Mouse (Mus musculus) kidney, postnatal 0 days (tissue): Measurements from ENCODE around the gene Aspn. TPM values are rescaled to one million over a fixed set of nuclear protein-coding genes. Genes with fewer than 3 reads are reported as not detected.

Experiments
- ATAC-seq: fragments of 200-750 bp; cut with Nextera tagmentation; replicated peaks from 2 replicates; pipeline ENCODE4 v1.8.0; 2017; ENCODE audit warnings: low read depth, moderate number of reproducible peaks, moderate TSS enrichment, moderate library complexity; ENCODE audit not compliant: low FRiP score
- DNase-seq: peaks from one replicate; pipeline ENCODE4 v3.0.0-alpha.2; 2016; ENCODE audit warnings: low spot score
- H3K27ac ChIP-seq: fragments of 300-500 bp; sonication (generic); 2 replicates; pipeline ENCODE4 v1.5.1; 2014; ENCODE audit warnings: mild to moderate bottlenecking
- H3K27me3 ChIP-seq: fragments of 300-500 bp; sonication (generic); 2 replicates; pipeline ENCODE4 v1.6.1; 2014; ENCODE audit warnings: low read length, mixed read lengths; ENCODE audit not compliant: insufficient read depth
- H3K36me3 ChIP-seq: fragments of 300-500 bp; sonication (generic); 2 replicates; pipeline ENCODE4 v1.6.1; 2014; ENCODE audit warnings: low read length, mixed read lengths; ENCODE audit not compliant: insufficient read depth
- H3K4me1 ChIP-seq: fragments of 300-500 bp; sonication (generic); replicated peaks from 2 replicates; pipeline ENCODE4 v1.6.1; 2014; ENCODE audit warnings: antibody characterized with exemption, low read length, mixed read lengths; ENCODE audit not compliant: insufficient read depth
- H3K4me2 ChIP-seq: fragments of 300-500 bp; sonication (generic); 2 replicates; pipeline ENCODE4 v1.6.1; 2014; ENCODE audit warnings: mild to moderate bottlenecking, low read length, moderate library complexity, mixed read lengths
- H3K4me3 ChIP-seq: fragments of 300-500 bp; sonication (generic); replicated peaks from 2 replicates; pipeline ENCODE4 v1.5.1; 2014; ENCODE audit warnings: low read depth, low read length
- H3K9ac ChIP-seq: fragments of 300-500 bp; sonication (generic); 2 replicates; pipeline ENCODE4 v1.6.1; 2014; ENCODE audit warnings: low read depth, low read length
- H3K9me3 ChIP-seq: fragments of 300-500 bp; sonication (generic); replicated peaks from 2 replicates; pipeline ENCODE4 v1.6.1; 2016; ENCODE audit warnings: low read length, inconsistent platforms, mixed read lengths
- CTCF ChIP-seq: IDR thresholded peaks from 2 replicates; pipeline ENCODE4 v1.5.1; 2016; ENCODE audit warnings: antibody characterized with exemption, low read depth, mild to moderate bottlenecking, moderate library complexity
- WGBS: fragments of 180-500 bp; shearing (Covaris S2); extraction: QIAGEN DNeasy Blood & Tissue Kit; methylation state at CpG from one replicate; pipeline ENCODE4 v1.1.7; 2014; 5-methylcytosine and 5-hydroxymethylcytosine counted together
- polyA plus RNA-seq: library from polyadenylated mRNA; unstranded; fragments of >200 nt; fragmentation: Nextera tagmentation; extraction: Ambion mirVana; gene quantifications from 2 replicates; pipeline ENCODE4 v1.2.1, GENCODE M21; 2015

Gene Aspn
- polyA plus RNA-seq, 1 experiment from 2014 or later, result 30.2 TPM

DNA sequence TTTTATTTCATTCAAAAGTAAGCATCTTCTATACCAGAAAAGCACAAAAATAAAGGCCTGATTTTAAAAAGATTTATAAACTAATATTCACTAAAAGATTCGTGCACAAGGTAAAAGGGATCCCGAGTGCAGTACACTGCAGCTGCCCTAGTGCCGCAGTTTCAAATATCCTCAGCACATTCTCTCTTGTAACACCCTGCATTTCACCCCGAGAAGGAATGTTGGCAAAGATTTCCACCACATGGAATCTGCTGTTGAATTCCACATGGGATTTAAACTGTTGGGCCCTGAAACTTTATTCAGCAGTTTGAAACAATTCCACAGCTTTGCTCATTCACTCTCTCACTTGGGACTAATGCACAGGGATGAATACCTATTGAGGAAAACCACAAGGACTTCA, 63.5 kb downstream of the Aspn start, which contains the start of gene Ogn:
Gene Ogn, plus strand, starts transcription at position 333 of the 400 bp plus-strand sequence.
- H3K27ac ChIP-seq, result no peak within 1 kb of the TSS
- DNase-seq, result peak; percentile 78
- no peaks in the 10 kb centered on the region for H3K36me3 ChIP-seq
- H3K9me3 ChIP-seq, result no peaks in the 10 kb centered on the region
- no peak within 1 kb of the TSS for H3K9ac ChIP-seq
- ATAC-seq, result no peak
- H3K4me2 ChIP-seq, result peak within 1 kb of the TSS; percentile 31; the same call in 1 of the 2 replicates
- no peak for TF ChIP-seq CTCF
- H3K4me1 ChIP-seq, result no peaks in the 10 kb centered on the region
- no peaks in the 10 kb centered on the region for H3K27me3 ChIP-seq
- H3K4me3 ChIP-seq, result peak within 1 kb of the TSS; percentile 14; the same call in 1 of the 2 replicates
- 58% methylated on average over 4 of the region's 4 CpGs for WGBS

DNA sequence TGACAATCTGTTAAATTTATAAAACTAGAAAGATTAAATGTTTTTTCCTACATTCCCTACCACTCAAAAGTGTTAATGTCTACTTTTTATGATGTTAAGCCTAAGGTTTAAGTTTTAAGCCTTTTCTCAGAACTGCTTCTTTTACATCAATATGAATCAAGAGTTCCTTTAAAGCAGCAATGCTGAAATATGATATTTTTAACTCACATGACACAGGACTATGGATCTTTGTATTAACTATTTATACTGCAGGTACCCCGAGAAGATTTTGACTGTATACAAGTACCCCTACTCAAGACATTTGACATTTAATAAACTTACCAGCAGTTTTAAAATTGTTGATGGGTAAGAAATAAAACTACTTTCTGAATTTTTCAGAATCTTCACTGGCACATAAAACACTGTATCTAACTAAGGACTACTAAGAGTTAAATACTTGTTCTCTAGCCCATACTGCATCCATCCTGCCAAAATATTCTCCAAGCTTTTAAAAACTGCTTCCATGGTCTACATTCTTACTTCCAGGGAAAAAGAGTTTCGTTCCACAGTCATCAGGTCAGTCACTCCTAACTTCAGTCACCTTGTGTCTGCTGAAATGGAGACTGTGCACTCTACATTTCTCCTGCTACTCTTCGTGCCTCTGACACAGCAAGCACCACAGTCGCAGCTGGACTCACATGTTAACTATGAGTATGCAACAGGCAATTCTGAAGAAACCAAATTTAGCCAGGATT, 64.5 kb downstream of the Aspn start:
- WGBS, result 60% methylated on average over 4 of the region's 4 CpGs
- no peaks in the 10 kb centered on the region for H3K27me3 ChIP-seq
- H3K4me2 ChIP-seq, result peak overlapping the region; percentile 31
- DNase-seq (peak; percentile 42), ATAC-seq (no peak)
- H3K36me3 ChIP-seq, result no peaks in the 10 kb centered on the region
- no peak for TF ChIP-seq CTCF
- H3K9me3 ChIP-seq, result no peaks in the 10 kb centered on the region
- H3K4me1 ChIP-seq, result no peaks in the 10 kb centered on the region
- no peak overlapping the region for H3K27ac ChIP-seq
- no peak overlapping the region for H3K9ac ChIP-seq
- peak overlapping the region; percentile 14; the same call in 1 of the 2 replicates for H3K4me3 ChIP-seq

DNA sequence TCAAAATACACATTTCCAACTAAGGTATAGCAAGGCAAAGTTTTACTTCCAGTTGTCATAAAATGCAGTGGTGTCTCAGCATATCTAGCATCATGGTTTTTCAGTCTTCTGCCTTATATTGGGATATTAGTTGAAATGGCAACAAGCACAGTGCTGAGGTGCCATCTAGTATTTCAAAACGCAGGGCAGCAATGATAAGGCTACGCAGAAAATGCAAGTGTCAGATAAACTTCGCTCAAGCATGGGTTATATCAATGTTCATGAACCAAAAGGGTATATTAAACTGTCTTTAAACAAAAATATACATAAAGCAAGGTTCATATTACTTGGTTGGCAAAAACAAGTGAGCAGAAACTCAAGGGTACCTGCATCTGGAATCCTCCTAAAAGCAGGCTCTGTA, 72.8 kb downstream of the Aspn start:
- H3K4me2 ChIP-seq, result no peak overlapping the region
- H3K9me3 ChIP-seq, result no peaks in the 10 kb centered on the region

More for the DNA sequence above, 72.8 kb downstream of the Aspn start:
- Histone ChIP-seq H3K4me3 (no peak overlapping the region), H3K36me3 (no peaks in the 10 kb centered on the region), H3K4me1 (no peaks in the 10 kb centered on the region), H3K9ac (no peak overlapping the region), H3K27me3 (no peaks in the 10 kb centered on the region), H3K27ac (no peak overlapping the region)
- WGBS, result 91% methylated on average over 3 of the region's 3 CpGs
- ATAC-seq (no peak), DNase-seq (no peak)
- no peak for TF ChIP-seq CTCF

Other genes with a start within 250 kb of the Aspn start
- 0.97 and 1.0 TPM in 2 replicates for gene Fgd3, start 224.1 kb upstream of the Aspn start, polyA plus RNA-seq
- gene Bicd2, start 202.9 kb upstream of the Aspn start, polyA plus RNA-seq, result 23.1 and 23.4 TPM in 2 replicates
- 13.5 and 14.3 TPM in 2 replicates for gene Ippk, start 123.2 kb upstream of the Aspn start, polyA plus RNA-seq
- 0.54 and 0.66 TPM in 2 replicates for gene Tes3-ps, start 51.1 kb upstream of the Aspn start, polyA plus RNA-seq
- gene Ecm2, start 39.6 kb upstream of the Aspn start, polyA plus RNA-seq, result 2.5 TPM in 2 replicates
- gene Omd, start 38.0 kb downstream of the Aspn start, polyA plus RNA-seq, result 0.62 and 1.6 TPM in 2 replicates
- 43.8 and 54.3 TPM in 2 replicates for gene Ogn, start 63.6 kb downstream of the Aspn start, polyA plus RNA-seq
- gene Cenpp, start 108.3 kb downstream of the Aspn start, polyA plus RNA-seq, result 21.5 and 21.9 TPM in 2 replicates
- 15.7 and 19.3 TPM in 2 replicates for gene Nol8, start 108.6 kb downstream of the Aspn start, polyA plus RNA-seq
- 38.1 and 42.7 TPM in 2 replicates for gene Iars, start 137.7 kb downstream of the Aspn start, polyA plus RNA-seq